Mouse (Mus musculus): ENCODE data around the gene Tyk2. TPM values are rescaled to one million over a fixed set of nuclear protein-coding genes. Genes with fewer than 3 reads are reported as not detected.

The Tyk2 gene
- polyA plus RNA-seq, 1 experiment from 2014 or later = 6.2 TPM

- Histone ChIP-seq H3K9me3 (replicated peaks) (no peaks in the 10 kb centered on the region), H3K36me3 (0 out of 2 replicates have a peak, but pooled peaks cover 12% of the 10 kb centered on the region), H3K4me2 (no peak overlapping the region), H3K9ac (no peak overlapping the region), H3K4me1 (replicated peaks) (peaks cover 49% of the 10 kb centered on the region), H3K27ac (peak overlapping the region; percentile 86; the same call in 1 of the 2 replicates), H3K27me3 (no peaks in the 10 kb centered on the region), H3K4me3 (replicated peaks) (no peak overlapping the region)
- ATAC-seq (ENCODE audit: low read depth) (no peak), DNase-seq (no peak)
- 66% methylated on average over 23 of the region's 23 CpGs for WGBS (ENCODE audit: insufficient replicate concordance)
Observed at GRCm38 (mm10) chr9:21107607-21108237, 23.3 kb downstream of the Tyk2 start.

DNA sequence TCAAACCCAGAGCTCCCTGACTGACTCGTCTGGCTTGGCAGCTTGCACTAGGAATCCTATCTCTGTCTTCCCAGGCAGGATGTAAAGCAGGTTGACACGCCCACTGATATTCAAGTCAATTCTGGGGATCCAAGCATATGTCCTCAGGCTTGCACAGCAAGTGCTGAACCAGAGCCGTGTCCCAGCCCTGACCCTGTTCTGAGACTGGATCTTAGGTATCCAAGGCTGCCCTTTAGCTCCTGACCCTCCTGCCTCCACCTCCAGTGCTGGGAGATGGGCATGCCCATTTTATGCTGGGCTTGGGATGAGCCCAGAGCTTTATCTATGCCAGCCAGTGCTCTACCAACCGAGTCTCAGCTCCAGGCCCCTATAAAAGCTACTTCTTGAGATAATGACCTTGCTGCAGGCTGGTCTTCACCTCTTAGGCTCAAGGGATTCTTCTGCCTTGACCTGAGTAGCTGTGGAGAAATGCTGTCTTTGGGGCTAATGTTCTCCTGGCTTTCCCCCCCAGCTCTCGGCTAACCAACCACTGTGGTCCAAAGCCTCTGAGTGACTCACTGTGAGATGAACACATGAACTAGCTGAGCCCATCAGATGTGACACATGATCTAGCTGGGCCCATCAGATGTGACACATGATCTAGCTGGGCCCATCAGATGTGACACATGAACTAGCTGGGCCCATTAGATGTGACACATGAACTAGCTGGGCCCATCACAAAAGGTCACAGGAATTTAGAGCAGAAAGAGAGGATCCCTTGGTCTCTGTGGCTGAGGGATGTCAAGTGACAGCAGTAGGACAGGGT lies 25.1 kb downstream of the Tyk2 start:
- Histone ChIP-seq H3K9me3 (replicated peaks) (no peaks in the 10 kb centered on the region), H3K4me1 (replicated peaks) (peaks cover 58% of the 10 kb centered on the region), H3K4me3 (replicated peaks) (no peak overlapping the region), H3K27me3 (no peaks in the 10 kb centered on the region), H3K36me3 (peaks cover 21% of the 10 kb centered on the region; the same call in 1 of the 2 replicates), H3K27ac (peak overlapping the region; percentile 86), H3K9ac (peak overlapping the region; percentile 49), H3K4me2 (peak overlapping the region; percentile 36)
- ATAC-seq (ENCODE audit: low read depth) (peak; percentile 90), DNase-seq (peak; percentile 48)
- 38% methylated on average over 5 of the region's 5 CpGs for WGBS (ENCODE audit: insufficient replicate concordance)

GRCm38 (mm10) chr9:21104814-21105213 lies 26.2 kb downstream of the Tyk2 start:
- Histone ChIP-seq H3K4me2 (no peak overlapping the region), H3K9ac (peak overlapping the region; percentile 37; the same call in 1 of the 2 replicates), H3K27ac (peak overlapping the region; percentile 86), H3K4me3 (replicated peaks) (no peak overlapping the region), H3K9me3 (replicated peaks) (no peaks in the 10 kb centered on the region), H3K36me3 (peaks cover 21% of the 10 kb centered on the region; the same call in 1 of the 2 replicates), H3K4me1 (replicated peaks) (peaks cover 65% of the 10 kb centered on the region), H3K27me3 (no peaks in the 10 kb centered on the region)
- 80% methylated on average over 6 of the region's 6 CpGs for WGBS (ENCODE audit: insufficient replicate concordance)
- ATAC-seq (ENCODE audit: low read depth) (no peak), DNase-seq (no peak)

DNA sequence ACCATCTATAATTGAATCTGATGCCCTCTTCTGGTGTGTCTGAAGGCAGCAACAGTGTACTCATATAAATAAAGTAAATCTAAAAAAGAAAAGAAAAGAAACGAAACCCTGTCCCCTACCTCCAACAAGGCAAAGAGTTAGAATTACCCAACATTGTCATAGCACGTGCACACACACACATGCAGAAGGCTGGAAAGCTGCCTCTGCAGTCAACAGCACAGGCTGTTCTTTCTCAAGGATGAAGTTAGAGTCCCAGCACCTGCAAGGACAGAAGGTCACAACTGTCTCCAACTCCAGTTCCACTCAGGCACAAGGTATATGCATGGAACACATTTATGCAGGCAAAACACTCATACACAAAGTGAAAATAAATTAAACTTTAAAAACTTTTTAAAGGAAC lies 29.0 kb downstream of the Tyk2 start:
- ATAC-seq (ENCODE audit: low read depth) (no peak), DNase-seq (no peak)
- Histone ChIP-seq H3K27ac (no peak overlapping the region), H3K4me3 (replicated peaks) (no peak overlapping the region), H3K27me3 (no peaks in the 10 kb centered on the region), H3K4me2 (no peak overlapping the region), H3K9me3 (replicated peaks) (no peaks in the 10 kb centered on the region), H3K36me3 (peaks cover 21% of the 10 kb centered on the region; the same call in 1 of the 2 replicates), H3K4me1 (replicated peaks) (peaks cover 77% of the 10 kb centered on the region), H3K9ac (no peak overlapping the region)
- WGBS (ENCODE audit: insufficient replicate concordance) = 81% methylated on average over 2 of the region's 2 CpGs

DNA sequence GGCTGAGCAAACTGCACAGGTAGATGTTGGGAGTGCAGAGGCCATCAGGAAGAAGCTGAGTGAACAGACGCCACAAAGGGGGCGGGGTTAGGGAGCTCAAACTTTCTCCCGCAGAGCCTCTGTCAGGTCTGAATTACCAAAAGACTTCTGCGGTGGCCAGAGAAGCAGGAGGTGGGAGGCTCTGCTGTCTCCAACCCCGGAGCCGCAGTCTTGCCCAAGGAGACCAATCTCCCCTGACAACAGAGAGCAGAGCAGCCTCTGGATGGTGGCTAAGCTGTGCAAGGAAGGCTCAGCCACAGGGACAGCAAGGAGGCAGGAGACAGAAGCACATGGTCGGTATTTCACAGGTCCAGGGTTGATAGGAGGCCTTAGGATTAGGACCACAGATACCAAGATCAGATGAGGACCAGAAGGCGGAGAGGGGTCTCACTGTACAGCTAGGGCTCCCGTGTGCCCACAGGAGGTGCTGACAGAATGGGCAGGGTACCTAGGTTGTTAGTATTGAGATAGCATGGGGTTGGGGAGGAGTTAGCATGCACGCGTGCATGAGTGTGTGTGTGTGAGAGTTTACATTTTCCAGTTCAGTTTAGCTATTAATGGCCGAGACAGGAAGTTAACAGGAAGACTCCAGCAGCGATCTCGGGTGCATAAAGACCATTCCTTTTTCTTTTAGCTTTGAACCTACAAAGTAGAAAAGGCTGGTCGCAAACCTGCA lies 30.4 kb downstream of the Tyk2 start:
- Histone ChIP-seq H3K9me3 (replicated peaks) (no peaks in the 10 kb centered on the region), H3K9ac (peak overlapping the region; percentile 53), H3K4me3 (replicated peaks) (peak overlapping the region; percentile 28), H3K4me2 (peak overlapping the region; percentile 46), H3K27ac (peak overlapping the region; percentile 50; the same call in 1 of the 2 replicates), H3K4me1 (replicated peaks) (peaks cover 63% of the 10 kb centered on the region), H3K27me3 (no peaks in the 10 kb centered on the region), H3K36me3 (peaks cover 21% of the 10 kb centered on the region; the same call in 1 of the 2 replicates)
- no peak for ATAC-seq (ENCODE audit: low read depth)
- WGBS (ENCODE audit: insufficient replicate concordance) = 20% methylated on average over 15 of the region's 15 CpGs
- no peak for DNase-seq

- no peak for ATAC-seq (ENCODE audit: low read depth)
Observed at GRCm38 (mm10) chr9:21097793-21098192, 33.2 kb downstream of the Tyk2 start.

DNA sequence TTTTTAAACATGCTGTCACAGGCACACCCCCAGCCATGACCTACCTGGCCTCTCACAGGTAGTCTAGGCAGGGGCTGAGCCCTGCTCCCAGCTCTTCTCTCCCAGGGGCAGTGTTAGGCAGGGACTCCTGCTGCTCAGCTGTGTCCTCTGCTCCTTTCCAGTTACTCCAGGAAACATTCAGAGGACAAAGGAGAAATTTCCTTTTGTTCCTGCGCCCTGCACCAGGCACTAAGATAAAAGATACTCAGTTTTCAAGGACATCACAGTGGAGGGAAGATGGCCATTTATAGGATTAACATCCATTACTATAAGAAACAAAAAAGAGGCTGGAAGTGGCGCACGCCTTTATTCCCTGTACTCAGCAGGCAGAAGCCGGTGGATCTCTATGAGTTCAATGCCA lies 35.1 kb downstream of the Tyk2 start:
- no peak for DNase-seq
- Histone ChIP-seq H3K27me3 (no peaks in the 10 kb centered on the region), H3K36me3 (peaks cover 5% of the 10 kb centered on the region; the same call in 1 of the 2 replicates), H3K4me2 (no peak overlapping the region), H3K4me3 (replicated peaks) (no peak overlapping the region), H3K9me3 (replicated peaks) (no peaks in the 10 kb centered on the region), H3K4me1 (replicated peaks) (peaks cover 50% of the 10 kb centered on the region), H3K27ac (no peak overlapping the region), H3K9ac (no peak overlapping the region)
- no peak for ATAC-seq (ENCODE audit: low read depth)
- 91% methylated on average over 4 of the region's 4 CpGs for WGBS (ENCODE audit: insufficient replicate concordance)

More at GRCm38 (mm10) chr9:21097793-21098192, 33.2 kb downstream of the Tyk2 start:
- Histone ChIP-seq H3K4me3 (replicated peaks) (no peak overlapping the region), H3K36me3 (peaks cover 15% of the 10 kb centered on the region; the same call in 1 of the 2 replicates), H3K27me3 (no peaks in the 10 kb centered on the region), H3K9me3 (replicated peaks) (no peaks in the 10 kb centered on the region), H3K9ac (no peak overlapping the region), H3K27ac (peak overlapping the region; percentile 5; the same call in 1 of the 2 replicates), H3K4me2 (no peak overlapping the region), H3K4me1 (replicated peaks) (peaks cover 48% of the 10 kb centered on the region)
- no peak for DNase-seq
- 35% methylated on average over 8 of the region's 8 CpGs for WGBS (ENCODE audit: insufficient replicate concordance)

DNA sequence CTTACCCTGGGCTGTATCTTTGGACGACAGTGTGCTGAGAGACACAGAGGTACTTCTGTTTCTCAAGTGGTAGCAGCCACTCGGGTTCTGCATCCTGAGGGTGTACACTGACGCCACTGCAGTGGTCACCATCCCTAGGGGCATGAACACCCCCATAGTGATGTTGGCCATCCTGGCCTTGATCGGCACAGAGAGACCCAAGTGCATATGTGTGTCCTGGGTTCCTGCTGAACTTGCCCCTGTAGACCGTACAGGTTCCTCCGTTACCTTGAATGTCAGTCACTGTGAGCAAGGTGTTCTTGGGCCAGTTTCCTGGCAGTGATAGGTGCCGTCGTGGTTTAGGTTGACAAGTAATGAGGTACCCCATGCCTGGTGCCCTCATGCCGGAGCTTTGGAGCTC lies 37.6 kb downstream of the Tyk2 start:
- no peak for ATAC-seq (ENCODE audit: low read depth)
- peaks cover 54% of the 10 kb centered on the region for H3K4me1 ChIP-seq (replicated peaks)

GRCm38 (mm10) chr9:21091707-21092320 lies 39.2 kb downstream of the Tyk2 start, which contains the start of the genes Gm38431 and Raver1:
Gene Gm38431, minus strand, starts transcription at chr9:21091997.
Gene Raver1, minus strand, starts transcription at chr9:21092008.
- under 1% methylated on average over 54 of the region's 54 CpGs for WGBS (ENCODE audit: insufficient replicate concordance)

More for the DNA sequence above, 37.6 kb downstream of the Tyk2 start:
- Histone ChIP-seq H3K4me3 (replicated peaks) (no peak overlapping the region), H3K36me3 (peaks cover 29% of the 10 kb centered on the region), H3K27me3 (no peaks in the 10 kb centered on the region), H3K27ac (no peak overlapping the region), H3K4me2 (no peak overlapping the region), H3K9me3 (replicated peaks) (no peaks in the 10 kb centered on the region), H3K9ac (peak overlapping the region; percentile 13; the same call in 1 of the 2 replicates)
- DNase-seq = no peak
- WGBS (ENCODE audit: insufficient replicate concordance) = 89% methylated on average over 9 of the region's 9 CpGs

DNA sequence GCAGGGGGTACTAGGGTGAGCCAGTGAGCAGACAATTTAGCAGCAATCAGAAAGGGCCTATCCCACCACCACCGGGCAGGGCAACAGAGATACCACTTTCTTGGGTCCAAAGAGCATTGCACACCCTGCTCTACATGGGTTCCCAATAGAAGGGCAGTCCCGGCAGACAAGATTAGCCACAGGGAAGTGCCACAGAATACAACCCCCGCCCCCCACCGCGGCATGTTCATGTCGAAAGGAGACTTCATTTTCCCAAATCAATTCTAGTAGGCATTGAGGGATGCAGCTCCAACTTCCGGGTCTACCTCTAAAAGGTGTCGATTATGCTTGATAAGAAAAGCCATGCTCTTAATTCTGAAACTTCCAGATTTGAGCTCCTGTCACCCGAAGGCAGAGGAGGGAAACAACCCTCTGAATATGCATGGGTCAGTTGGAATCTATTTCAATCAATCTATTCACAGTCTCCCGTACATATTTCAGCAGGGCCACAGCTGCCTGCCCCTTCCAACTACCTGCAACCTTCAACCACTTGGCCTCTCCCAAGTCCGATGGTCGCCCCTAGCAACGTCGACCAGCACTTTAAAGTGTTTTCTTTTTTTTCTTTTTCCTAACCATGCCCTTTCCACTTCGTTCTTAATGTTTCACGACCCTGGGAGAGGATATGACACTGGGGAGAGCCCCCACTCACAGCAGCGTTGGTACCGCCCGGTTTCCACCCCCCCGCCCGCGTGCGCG lies 39.9 kb downstream of the Tyk2 start:
- Histone ChIP-seq H3K4me1 (replicated peaks) (peaks cover 49% of the 10 kb centered on the region), H3K9me3 (replicated peaks) (no peaks in the 10 kb centered on the region), H3K27ac (peak overlapping the region; percentile 87), H3K4me3 (replicated peaks) (peak overlapping the region; percentile 74), H3K9ac (peak overlapping the region; percentile 80), H3K4me2 (peak overlapping the region; percentile 92), H3K36me3 (peaks cover 52% of the 10 kb centered on the region), H3K27me3 (no peaks in the 10 kb centered on the region)
- WGBS (ENCODE audit: insufficient replicate concordance) = 2% methylated on average over 24 of the region's 24 CpGs
- peak; percentile 29 for DNase-seq
- ATAC-seq (ENCODE audit: low read depth) = peak; percentile 2

More at GRCm38 (mm10) chr9:21091707-21092320, 39.2 kb downstream of the Tyk2 start, which contains the start of the genes Gm38431 and Raver1:
- Histone ChIP-seq H3K4me3 (replicated peaks) (peak within 1 kb of the TSS; percentile 74), H3K27ac (peak within 1 kb of the TSS; percentile 87), H3K9me3 (replicated peaks) (no peaks in the 10 kb centered on the region), H3K36me3 (peaks cover 45% of the 10 kb centered on the region), H3K27me3 (no peaks in the 10 kb centered on the region), H3K4me2 (peak within 1 kb of the TSS; percentile 92), H3K4me1 (replicated peaks) (peaks cover 49% of the 10 kb centered on the region), H3K9ac (peak within 1 kb of the TSS; percentile 80)
- peak; percentile 98 for DNase-seq
- ATAC-seq (ENCODE audit: low read depth) = peak; percentile 99
